Mouse (Mus musculus): ENCODE results near the gene Ccdc34.

Ccdc34 gene

DNA sequence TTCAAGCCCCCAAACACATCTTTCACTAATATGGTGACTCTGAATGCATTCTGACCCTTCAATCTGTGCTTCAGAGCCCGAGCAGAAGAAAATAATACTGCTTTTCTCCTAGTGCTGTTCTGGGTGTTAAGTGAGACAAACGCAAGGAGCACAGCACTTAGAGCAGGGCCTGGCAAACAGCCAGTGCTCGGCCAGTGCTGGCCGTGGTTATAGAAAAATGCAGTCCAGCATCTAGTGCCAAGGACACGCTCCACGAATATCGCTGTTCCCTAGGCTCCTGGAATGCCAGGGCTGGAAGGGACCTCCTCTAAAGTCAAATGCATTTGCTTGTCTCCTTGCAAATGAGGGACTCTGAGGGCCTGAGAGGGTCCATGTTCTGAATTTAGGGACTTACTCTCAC is 160.3 kb downstream of the Ccdc34 start:
- DNase-seq (ENCODE audit: low read depth, low spot score), result no peak

DNA sequence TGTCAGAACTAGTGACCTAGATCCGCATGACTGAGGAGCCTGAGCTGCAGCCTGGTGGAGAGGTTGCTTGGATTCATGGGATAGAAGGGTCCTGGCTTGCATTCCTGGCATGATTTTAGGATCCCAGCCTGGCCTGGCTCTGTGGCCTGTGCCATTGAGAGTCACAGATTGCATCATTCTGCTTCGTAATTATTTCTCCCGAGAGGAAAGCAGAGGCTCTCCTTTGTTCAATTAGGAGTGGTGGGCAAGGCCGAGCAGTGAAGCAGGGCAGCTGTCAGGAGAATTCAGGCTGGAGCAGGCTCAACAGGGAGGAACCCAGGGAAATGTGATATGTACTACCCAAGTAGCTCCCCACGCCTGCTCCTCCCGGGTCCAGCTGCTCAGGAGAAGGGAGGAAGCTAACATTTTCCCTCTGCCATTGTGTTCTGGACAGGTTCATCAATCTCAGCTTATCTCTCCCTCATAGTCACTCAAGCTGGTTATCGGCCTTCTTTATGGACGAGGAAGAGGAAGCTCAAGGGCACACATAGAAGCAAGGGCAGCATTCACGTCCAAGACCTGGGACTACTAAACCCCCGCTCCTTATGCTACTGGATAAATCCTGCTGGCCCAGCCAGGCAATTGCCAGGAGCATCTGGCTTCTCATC is 162.2 kb downstream of the Ccdc34 start:
- no peak for DNase-seq (ENCODE audit: low read depth, low spot score)

DNA sequence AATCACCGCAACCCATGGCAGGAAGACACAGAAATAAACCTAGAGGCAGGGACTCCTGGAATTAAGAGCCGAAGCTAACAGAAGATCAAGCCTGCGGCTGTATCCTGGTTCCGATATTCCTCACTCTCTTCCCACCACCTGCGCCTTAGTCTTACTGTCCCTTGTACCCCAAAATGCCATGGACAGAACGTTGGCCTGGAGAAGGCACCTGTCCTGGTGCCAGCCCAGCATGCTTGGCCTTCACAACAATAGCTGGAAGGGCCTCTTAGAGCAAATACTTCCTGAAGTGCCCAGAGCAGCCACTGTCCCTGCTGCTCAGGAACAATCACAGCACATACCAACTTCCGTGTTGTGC is 162.7 kb downstream of the Ccdc34 start:
- no peak for DNase-seq (ENCODE audit: low read depth, low spot score)

DNA sequence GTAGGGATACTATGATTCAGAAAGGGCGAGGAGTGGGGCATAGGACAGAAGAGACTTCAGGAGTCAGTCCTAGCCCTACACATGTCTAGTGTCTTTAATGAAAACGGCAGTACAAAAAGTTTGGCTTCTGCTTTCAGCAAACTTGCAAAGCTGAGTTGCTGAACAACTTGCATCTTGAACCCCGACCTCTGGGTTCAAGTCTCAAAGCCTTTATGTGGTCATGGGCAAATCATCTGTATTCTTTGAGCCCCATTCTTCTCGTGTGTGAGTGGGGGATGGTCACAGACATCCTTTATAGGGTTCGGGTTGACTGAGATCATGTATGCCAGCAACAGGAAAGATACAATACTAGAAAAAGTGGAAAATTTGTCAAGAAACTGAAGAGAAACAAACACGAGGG is 164.0 kb downstream of the Ccdc34 start:
- DNase-seq (ENCODE audit: low read depth, low spot score), result no peak

DNA sequence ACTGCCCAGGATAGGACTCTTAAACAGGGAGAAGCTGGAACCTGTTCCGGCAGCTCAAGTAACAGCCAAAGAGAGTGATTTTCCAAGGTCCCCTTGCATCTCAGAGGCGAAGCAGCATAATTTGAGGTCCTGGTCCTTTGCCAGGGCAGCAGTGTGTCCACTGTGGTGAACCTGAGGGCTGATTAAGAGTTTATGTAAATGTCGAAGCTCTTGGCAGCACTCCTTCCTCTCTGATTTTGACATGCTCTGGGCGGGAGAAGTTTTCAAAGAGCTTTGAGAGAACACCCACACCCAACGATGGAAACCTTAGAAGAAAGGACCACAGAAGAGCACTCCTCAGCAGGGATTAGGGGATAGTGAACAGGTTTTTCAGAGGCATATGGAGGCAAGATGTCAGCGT is 164.6 kb downstream of the Ccdc34 start:
- DNase-seq (ENCODE audit: low read depth, low spot score), result no peak

DNA sequence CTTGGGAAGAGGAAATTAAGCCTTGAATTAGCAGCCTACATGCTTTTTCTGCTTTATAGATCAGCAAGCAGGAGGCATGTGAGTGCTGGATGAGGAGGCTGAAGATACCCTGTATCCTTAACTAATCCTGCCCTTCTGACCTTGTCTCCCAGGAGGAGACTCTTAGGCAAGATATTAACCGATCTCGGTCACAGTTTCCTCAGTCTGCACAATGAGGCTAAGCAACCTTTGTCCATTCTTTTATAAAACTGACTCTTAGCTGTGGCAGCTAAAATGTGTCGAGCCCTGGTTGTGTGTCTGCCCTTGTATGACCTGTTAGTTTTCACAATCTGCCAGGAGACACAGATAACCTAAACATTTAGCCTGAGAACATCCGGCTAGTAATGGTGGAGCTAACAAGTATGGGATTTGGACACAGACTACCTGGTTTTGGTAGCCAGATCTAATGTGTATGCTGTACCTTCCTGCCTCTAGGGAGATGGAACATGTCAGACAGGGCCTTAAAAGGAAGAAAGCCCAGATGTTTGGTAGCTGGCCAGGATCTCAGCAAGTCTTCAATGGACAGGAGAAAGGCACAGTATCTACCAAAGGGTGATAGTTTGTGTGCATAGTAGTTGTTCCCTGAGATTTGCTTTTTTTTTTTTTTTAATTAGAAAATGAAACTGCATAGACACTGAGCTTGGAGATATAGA is 165.3 kb downstream of the Ccdc34 start:
- DNase-seq (ENCODE audit: low read depth, low spot score), result no peak

DNA sequence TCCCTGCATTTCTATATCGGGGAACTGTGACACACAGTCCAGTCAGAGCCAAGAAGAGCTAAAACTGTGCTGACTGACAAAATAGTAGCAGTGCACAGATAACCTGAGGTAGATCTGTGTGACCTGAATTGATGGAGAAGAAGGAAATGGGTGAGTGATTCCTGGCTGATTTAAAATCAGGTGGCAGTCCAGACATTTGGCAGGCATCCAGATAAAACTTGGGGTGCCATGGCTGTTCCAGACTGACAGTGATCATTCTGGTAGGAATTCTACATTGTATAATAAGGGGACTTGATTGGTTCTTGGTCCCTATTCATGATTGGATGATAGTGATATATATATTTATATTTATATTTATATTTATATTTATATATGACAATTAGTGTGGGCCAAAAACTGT is 166.5 kb downstream of the Ccdc34 start:
- DNase-seq (ENCODE audit: low read depth, low spot score), result no peak

DNA sequence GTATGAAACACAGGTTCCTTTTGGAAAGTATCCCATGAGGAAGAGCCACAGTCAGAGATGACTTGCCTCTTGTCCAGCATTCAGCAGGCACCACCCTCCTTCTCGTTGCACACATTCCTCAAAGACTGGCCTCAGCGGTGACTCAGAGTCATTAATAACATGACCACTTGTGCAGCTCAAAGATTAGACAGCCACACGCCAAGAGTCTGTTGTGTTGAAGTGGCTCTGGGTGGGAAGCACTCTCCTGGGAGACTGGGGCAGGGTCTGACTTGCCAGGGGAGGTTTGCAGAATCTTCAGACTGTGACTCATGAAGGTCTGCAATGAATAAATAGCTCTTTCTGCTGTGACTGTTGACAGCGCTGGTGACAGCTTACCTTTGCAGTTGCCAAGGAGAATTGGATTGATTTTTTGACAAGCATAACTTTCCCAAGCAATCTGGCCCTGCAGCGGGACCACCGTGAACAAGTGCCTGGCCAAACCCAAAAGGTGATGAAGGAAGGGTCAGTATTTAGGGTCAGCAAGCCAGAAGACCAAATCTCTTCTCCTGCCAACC is 168.9 kb downstream of the Ccdc34 start:
- no peak for DNase-seq (ENCODE audit: low read depth, low spot score)

DNA sequence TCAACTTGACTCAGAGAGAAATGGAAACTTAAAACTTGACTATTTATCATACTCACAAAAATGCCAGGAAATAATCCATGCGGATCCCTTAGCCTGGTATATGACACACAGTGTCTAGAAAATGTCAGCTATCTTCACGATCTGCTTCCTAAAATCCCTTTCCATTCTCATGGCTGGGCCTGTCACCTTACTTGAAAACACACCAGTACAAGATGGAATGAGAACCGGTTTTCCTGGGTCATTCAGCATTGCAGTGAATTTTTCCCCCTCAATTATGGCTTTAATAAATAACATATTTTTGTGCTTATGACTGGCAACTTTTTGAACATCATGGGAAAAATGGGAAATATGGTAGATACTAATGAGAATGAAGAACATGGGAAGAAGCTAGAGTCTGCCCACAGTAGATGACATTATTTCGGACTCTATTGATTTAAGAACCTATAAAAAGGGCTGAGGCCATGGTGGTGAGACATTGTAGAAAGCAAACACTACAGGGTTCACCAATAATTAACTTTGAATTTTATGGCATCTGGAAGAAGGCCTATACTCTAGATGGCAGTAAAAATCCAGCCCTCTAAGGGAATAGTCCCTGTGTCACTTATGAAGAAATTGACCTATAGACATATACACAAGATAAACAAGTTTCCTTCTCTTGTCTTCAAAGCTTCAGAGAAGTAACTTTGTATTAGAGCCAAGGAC is 171.2 kb downstream of the Ccdc34 start:
- no peak for DNase-seq (ENCODE audit: low read depth, low spot score)

DNA sequence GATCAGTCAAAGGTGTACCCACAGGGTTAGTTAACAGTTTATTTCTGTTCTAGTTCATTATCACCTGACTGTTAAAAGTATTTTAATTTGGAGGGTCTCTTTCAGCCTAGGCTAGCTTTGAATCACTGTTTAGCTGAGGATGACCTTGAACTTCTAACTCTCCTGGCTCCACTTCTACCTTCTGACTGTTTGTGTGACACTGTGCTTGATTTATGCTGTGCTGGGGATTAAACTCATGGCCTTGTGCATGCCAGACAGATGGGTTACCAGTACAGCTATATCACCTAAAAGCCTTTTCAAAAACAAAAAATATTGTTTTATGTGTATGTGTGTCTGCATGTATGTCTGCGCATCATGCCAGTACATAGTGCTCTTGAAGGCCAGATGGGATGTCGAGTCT is 172.8 kb downstream of the Ccdc34 start:
- no peak for DNase-seq (ENCODE audit: low read depth, low spot score)

DNA sequence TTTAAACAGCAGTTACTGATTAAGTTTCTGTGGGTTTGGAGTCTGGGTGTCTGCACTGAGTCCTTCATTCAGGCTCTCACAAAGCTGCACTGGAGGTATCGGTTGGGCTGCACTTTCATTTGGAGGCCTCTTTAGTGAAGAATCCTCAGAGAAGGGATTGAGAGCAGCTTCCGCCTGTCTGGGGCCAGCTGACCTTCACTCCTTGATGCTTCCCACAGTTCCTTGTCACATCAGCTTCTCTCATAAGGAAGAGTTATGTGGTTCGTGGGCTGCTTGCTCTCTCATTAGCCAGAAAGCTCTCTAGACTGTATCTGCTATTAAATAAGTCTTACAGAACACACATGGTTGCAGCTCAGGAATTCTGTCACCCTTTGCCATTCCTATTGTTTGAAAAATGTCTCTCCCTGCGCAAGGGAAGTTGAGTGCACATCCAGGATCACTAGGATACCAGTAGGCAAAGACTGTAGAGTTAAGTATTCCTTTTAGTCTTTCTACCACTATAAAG is 173.6 kb downstream of the Ccdc34 start:
- DNase-seq (ENCODE audit: low read depth, low spot score), result no peak

DNA sequence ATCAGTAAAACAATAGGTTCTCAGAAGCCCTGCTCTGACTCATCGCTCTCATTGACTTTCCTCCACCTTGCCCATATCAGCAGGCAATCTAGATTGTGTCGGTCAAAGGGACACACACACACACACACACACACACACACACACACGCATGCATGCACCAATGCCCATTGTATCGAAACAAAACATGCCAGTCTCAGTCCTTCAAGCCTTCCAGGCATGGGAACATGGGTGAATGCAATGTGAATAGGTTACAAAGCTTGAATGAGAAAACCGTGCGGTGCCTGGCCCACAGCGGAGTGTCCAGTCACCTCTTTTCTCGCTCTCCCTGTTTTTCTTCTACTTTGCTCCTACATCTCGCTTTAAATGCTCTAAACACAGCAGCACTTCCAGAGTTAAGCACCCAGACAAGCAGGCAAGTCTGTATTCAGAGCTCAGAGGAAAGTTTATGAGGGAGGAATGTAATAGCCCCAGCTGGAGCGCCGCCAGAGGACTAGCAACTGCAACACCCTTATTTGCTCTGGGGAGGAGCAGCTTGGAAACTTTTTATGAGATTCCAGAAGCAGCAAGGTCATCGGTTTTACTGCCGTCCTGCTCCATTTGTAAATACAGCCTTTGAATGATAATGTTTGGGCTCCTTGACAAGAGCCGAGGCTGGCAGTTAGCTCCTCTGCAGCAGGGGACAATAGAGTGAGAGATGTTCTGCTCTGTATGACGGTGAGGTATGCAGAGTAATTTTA is 174.5 kb downstream of the Ccdc34 start:
- no peak for DNase-seq (ENCODE audit: low read depth, low spot score)

DNA sequence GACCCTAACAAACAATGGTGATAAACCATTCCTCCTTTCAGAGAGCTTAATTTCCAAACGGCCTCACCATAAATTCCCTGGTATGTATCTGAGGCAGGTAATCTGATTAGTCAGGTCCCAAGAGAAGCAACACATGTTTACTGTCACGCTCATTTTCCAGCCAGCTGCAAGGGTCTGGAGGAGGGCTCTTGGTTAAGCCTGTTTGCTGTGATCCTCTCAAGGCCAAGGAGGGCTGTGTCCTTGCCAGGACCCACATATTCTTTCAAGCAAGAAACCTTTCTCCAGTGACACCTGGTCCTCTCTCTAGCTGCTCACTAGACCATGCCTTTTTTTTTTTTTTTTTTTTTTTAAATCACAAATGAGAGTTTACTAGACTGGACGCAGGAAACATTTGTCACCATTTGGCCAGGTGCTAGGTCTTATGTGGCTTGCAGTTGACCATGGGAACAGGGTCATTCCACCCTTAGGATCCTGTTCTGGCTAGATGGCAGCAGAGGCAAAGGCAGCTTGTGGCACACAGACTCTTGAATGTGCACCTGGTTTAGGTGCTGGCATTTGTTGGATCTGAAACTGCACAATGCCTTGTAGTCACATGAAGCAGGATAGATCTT is 175.2 kb downstream of the Ccdc34 start:
- no peak for DNase-seq (ENCODE audit: low read depth, low spot score)

DNA sequence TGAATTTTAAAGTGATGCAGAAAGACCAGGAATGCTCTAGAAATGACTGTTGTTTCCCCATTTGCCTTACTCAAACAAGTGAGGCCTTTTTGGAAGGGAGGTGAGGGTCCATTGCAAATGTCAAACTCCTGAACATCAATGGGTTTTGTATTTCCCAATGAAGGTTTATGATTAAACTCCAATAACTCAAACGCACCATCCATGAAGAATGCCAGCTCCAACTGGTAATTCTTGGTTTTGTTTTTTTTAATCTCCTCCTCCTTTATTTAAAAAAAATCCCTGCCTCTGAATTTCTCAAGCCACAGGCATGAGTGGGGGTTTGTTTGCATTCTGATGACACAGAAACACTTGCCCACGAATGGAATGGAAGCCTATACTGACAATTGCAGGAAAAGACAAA is 178.9 kb downstream of the Ccdc34 start:
- no peak for DNase-seq (ENCODE audit: low read depth, low spot score)

DNA sequence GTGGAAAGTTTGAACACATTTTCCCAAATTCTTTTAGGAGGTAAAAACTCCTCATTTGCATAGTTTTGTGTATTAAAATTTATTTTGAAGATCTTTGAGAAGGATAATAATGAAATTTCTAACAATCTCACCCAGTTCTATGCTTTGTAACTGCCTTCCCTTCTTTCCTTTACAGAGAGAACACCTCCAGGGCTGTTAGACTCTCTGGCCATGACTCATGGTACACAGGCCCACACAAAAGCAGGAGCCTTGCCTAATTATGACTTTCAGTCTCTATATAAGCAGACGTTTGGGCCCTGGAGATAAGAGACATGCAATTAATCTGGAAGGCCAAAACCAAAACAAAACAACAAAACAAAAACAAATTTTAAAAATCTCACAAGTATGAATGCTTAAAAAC is 182.0 kb downstream of the Ccdc34 start:
- DNase-seq (ENCODE audit: low read depth, low spot score), result no peak

DNA sequence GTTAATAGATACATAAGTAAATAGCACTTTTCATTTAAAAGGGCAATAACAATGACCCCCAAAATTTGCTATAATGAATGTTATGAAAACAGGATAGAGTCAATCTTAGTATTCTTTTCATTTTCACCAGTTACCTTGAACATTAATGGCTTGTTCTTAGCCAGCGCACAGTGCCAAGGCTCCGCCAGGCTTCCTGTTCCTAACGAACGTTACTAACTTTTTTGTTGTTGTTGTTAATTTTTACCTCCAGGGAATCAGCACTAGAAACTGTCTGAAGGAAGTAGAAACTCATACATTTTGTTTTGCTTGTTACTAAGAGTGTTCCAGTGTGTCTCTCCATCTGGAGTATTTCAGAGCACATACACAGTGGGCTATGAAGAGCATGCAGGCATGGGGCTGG is 184.2 kb downstream of the Ccdc34 start:
- no peak for DNase-seq (ENCODE audit: low read depth, low spot score)

DNA sequence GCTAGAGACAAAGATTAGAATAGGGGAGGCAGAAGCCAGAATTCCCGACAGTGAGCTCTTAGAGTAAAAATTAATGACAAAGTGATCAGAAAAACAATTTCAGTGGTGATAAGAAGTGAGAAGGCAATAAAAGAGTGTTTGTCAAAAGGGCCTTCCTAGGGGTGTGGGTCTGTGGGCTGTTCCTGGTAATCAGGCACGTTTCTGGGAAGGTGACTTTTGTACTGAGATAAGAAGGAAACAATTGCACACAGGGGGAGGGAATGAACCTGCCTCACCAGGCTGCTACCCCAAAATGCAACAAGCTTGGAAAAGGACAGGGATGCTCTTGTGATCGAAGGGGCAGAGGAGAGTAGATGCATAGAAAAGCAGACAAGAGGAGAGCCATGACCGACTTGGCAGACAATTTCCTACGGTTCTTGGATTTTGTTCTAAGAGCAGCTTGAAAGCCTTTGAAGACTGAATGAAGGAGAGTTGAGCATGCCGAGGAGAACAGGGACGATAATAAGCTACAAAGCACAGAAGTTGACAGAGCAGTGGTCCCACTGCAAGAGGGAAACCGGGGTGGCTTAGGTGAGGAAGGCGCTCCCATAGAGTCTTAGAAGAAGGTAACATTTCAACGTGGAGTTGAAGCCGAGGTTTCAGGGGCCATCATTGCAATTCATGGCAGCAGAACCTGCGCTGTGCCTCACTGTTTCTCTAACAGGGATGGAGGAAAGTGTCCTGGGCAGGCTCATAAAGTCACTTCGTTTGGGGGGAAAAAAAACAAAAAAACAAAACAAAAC is 185.3 kb downstream of the Ccdc34 start:
- no peak for DNase-seq (ENCODE audit: low read depth, low spot score)

DNA sequence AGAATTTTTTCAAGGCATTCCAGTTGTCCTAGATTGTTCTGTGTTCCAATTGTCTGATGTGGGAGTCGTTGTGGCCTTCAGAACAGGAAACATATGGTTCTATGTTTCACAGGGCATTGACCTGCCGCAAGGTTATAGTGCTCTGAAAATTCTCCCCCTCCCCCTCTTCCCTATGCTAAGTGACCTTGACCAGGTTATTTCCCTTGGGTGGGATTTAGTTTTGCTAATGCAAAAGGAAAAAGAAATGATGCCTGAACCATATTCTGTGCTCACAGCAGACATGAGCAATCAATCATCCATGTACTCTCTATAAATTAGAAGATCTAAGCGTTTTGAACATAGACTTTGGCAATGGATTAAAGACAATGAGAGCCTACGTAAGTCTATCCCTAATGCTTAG is 186.6 kb downstream of the Ccdc34 start:
- no peak for DNase-seq (ENCODE audit: low read depth, low spot score)

DNA sequence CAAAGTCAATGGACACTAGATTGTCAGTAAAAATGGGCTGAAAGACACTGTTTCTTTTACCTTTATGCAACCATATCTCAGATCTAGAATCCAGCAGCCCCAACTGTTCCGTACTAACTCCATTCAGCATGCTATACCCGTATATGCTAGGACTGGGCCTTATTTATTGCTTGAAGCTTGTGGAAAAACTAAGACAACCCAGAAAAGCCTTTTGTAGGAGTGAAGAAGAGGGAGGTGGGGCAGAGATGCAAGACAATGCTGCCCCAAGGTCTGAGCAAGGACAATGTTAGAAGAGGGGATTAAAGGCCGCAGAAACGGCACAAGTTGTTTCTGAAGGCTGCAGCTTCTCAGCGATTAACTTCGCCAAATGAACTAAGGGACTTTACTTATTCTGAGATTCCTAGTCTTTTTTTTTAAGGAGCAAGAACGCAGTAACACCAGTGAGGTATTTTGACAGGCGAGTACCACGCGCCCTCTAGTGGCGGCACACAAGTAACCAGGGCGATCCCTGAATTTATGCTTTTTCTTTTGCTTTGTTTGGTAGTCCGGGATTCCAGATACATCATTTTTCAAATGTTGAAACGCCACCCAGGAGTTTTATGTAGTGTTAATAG is 187.2 kb downstream of the Ccdc34 start:
- DNase-seq (ENCODE audit: low read depth, low spot score), result peak; percentile 9

All from CD4-positive helper T cell, adult 2 months (primary cell).